Mouse (Mus musculus) hindbrain, embryonic 10.5 days (tissue): ENCODE data around the gene H2-M5. TPM values are rescaled to one million over a fixed set of nuclear protein-coding genes. Genes with fewer than 3 reads are reported as not detected.
"Not testable (repeated sequence)": the region's sequence is repeated elsewhere in the genome, so short reads cannot be mapped to it uniquely, and the experiment has no call there.

Source experiments
- DNase-seq: peaks from one replicate; pipeline ENCODE4 v3.0.0-alpha.2; 2017; ENCODE audit warnings: low spot score
- H3K27ac ChIP-seq: fragments of 300-500 bp; sonication (generic); 2 replicates; pipeline ENCODE4 v1.5.1; 2016; ENCODE audit warnings: mild to moderate bottlenecking, moderate library complexity
- H3K27me3 ChIP-seq: fragments of 300-500 bp; sonication (generic); 2 replicates; pipeline ENCODE4 v1.6.1; 2016; ENCODE audit warnings: mild to moderate bottlenecking; ENCODE audit not compliant: poor library complexity, insufficient read depth, severe bottlenecking
- H3K36me3 ChIP-seq: fragments of 300-500 bp; sonication (generic); 2 replicates; pipeline ENCODE4 v1.6.1; 2016; ENCODE audit warnings: mild to moderate bottlenecking, moderate library complexity
- H3K4me1 ChIP-seq: fragments of 300-500 bp; sonication (generic); replicated peaks from 2 replicates; pipeline ENCODE4 v1.6.1; 2016; ENCODE audit warnings: mild to moderate bottlenecking
- H3K4me3 ChIP-seq: fragments of 300-500 bp; sonication (generic); 2 replicates; pipeline ENCODE4 v1.5.1; 2016; ENCODE audit warnings: mild to moderate bottlenecking, moderate library complexity
- H3K9me3 ChIP-seq: fragments of 300-500 bp; sonication (generic); 2 replicates; pipeline ENCODE4 v1.6.1; 2016; ENCODE audit warnings: mild to moderate bottlenecking, moderate library complexity
- WGBS: fragments of 180-500 bp; shearing (Covaris S2); methylation state at CpG from one replicate; pipeline ENCODE4 v1.1.7; 2016; 5-methylcytosine and 5-hydroxymethylcytosine counted together
- polyA plus RNA-seq: library from polyadenylated mRNA; unstranded; fragments of >200 nt; fragmentation: Nextera tagmentation; extraction: Ambion mirVana; gene quantifications from 2 replicates; pipeline ENCODE4 v1.2.1, GENCODE M21; 2016

H2-M5 gene
- 0.68 and 1.1 TPM in 2 replicates for polyA plus RNA-seq

- Histone ChIP-seq H3K27ac (no peak within 1 kb of the TSS), H3K27me3 (peaks cover 48% of the 10 kb centered on the region), H3K4me1 (peaks cover 6% of the 10 kb centered on the region), H3K9me3 (no peaks in the 10 kb centered on the region), H3K36me3 (no peaks in the 10 kb centered on the region), H3K4me3 (peak within 1 kb of the TSS; percentile 9; the same call in 1 of the 2 replicates)
- DNase-seq, result no peak
- 25% methylated on average over 5 of the region's 5 CpGs for WGBS
Measured at GRCm38 (mm10) chr17:36989437-36989836, at the start of gene H2-M5. Gene H2-M5, minus strand, starts transcription at chr17:36989537.

DNA sequence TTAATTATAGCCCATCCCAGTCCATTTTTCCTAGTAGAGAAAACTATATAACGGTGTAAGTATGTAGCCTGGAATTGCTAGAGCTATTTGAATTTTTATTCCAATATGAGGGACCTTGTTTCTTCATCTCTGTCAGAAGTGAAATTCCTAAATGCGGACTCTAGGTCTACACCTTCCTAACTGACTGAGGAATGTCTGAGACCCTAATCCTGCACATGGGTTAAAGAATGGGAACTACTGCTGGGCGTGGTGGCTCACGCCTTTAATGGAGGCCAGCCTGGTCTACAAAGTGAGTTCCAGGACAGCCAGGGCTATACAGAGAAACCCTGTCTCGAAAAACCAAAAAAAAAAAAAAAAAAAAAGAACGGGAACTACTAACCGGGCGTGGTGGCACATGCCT, 39.8 kb upstream of the H2-M5 start:
- 66% methylated on average over 8 of the region's 8 CpGs for WGBS
- peaks cover 19% of the 10 kb centered on the region for H3K4me1 ChIP-seq
- no peak for DNase-seq
- no peaks in the 10 kb centered on the region for H3K9me3 ChIP-seq
- H3K27me3 ChIP-seq, result no peaks in the 10 kb centered on the region
- H3K4me3 ChIP-seq, result peak overlapping the region; percentile 54
- H3K36me3 ChIP-seq, result no peaks in the 10 kb centered on the region
- peak overlapping the region; percentile 93 for H3K27ac ChIP-seq

DNA sequence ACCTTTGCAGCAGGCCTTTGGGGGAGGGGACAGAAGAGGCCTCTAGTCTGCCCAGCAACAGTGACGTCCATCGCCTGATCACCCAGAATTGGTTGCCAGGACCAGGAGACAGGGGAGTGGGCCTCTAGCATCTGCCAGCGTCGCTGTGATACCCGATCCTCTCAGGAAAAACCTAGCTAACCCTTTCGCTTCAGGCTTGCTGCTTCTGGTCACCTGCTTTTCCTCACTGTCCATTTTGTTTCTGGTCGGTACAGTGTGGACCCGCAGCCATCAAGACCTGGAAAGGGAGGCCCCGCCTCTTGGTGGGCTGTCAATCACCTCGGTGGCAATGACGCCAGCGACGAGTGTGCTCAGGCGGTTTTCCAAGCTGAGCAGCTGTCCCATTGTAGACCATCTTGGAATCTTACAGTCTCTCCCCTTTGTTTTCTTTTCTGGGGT, 39.4 kb upstream of the H2-M5 start:
- Histone ChIP-seq H3K4me3 (peak overlapping the region; percentile 54), H3K36me3 (no peaks in the 10 kb centered on the region), H3K27ac (peak overlapping the region; percentile 93), H3K4me1 (peaks cover 19% of the 10 kb centered on the region), H3K9me3 (no peaks in the 10 kb centered on the region), H3K27me3 (no peaks in the 10 kb centered on the region)
- peak; percentile 96 for DNase-seq
- WGBS, result under 1% methylated on average over 14 of the region's 14 CpGs

GRCm38 (mm10) chr17:37028212-37028611, 38.9 kb upstream of the H2-M5 start:
- H3K4me3 ChIP-seq, result peak overlapping the region; percentile 54
- H3K27me3 ChIP-seq, result no peaks in the 10 kb centered on the region
- H3K9me3 ChIP-seq, result no peaks in the 10 kb centered on the region
- H3K27ac ChIP-seq, result peak overlapping the region; percentile 93
- H3K4me1 ChIP-seq, result peaks cover 19% of the 10 kb centered on the region
- H3K36me3 ChIP-seq, result no peaks in the 10 kb centered on the region
- WGBS, result 4% methylated on average over 10 of the region's 10 CpGs
- no peak for DNase-seq

DNA sequence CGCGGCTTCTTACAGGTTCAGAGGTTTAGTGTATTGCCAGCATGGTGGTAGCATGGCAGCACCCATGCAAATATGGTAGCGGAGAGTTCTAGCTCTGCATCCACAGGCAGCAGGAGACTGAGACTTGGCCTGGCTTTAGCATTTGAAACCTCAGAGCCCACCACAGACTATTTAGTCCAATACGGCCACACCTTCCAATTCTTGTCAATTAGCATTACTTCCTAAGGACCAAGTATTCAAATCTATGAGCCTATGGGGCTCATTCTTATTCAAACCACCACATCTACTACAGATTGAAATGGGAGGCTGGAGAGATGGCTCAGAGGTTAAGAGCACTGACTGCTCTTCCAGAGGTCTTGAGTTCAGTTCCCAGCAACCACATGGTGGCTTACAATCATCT, 38.1 kb upstream of the H2-M5 start:
- Histone ChIP-seq H3K27ac (peak overlapping the region; percentile 93), H3K36me3 (no peaks in the 10 kb centered on the region), H3K4me1 (peaks cover 19% of the 10 kb centered on the region), H3K4me3 (no peak overlapping the region), H3K9me3 (no peaks in the 10 kb centered on the region), H3K27me3 (no peaks in the 10 kb centered on the region)
- DNase-seq, result no peak
- 98% methylated on average over 4 of the region's 4 CpGs for WGBS

DNA sequence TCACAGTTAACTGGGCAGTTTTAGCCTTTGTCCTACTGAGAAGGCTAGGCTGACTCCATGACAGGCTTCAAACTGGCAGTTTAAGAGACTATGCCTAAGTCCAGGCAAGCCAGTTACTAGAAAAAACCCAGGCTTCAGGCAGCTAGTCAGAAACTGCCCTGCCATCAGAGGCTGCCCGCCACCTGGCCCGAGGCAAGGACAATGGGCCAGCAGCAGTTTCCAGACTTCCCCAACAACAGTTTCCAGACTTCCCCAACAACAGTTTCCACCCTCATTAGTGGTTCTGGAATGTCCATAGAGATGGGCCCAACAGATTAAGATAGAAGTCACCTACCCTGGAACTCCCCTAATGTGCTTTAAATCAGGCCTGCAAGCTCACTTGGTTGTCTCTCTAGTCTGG, 37.1 kb upstream of the H2-M5 start:
- H3K4me3 ChIP-seq, result no peak overlapping the region
- peaks cover 19% of the 10 kb centered on the region for H3K4me1 ChIP-seq
- H3K9me3 ChIP-seq, result no peaks in the 10 kb centered on the region
- H3K27ac ChIP-seq, result no peak overlapping the region; the same call in 1 of the 2 replicates
- H3K27me3 ChIP-seq, result no peaks in the 10 kb centered on the region
- DNase-seq, result no peak
- WGBS, result 79% methylated on average over 2 of the region's 2 CpGs
- no peaks in the 10 kb centered on the region for H3K36me3 ChIP-seq

- Histone ChIP-seq H3K4me1 (peaks cover 5% of the 10 kb centered on the region; the same call in 1 of the 2 replicates), H3K4me3 (no peak within 1 kb of the TSS), H3K36me3 (no peaks in the 10 kb centered on the region), H3K27me3 (no peaks in the 10 kb centered on the region), H3K9me3 (no peaks in the 10 kb centered on the region), H3K27ac (no peak within 1 kb of the TSS)
- no peak for DNase-seq
- 75% methylated on average over 9 of the region's 9 CpGs for WGBS
Measured at GRCm38 (mm10) chr17:37022628-37023576, 33.6 kb upstream of the H2-M5 start, which contains the start of gene Mog. Gene Mog, minus strand, starts transcription at chr17:37023398.

- H3K27me3 ChIP-seq, H3K4me1 ChIP-seq, DNase-seq, H3K27ac ChIP-seq, H3K4me3 ChIP-seq, H3K9me3 ChIP-seq, H3K36me3 ChIP-seq: not testable (repeated sequence)
- 90% methylated on average over 5 of the region's 5 CpGs for WGBS
Measured at GRCm38 (mm10) chr17:37019242-37019641, 29.9 kb upstream of the H2-M5 start.

GRCm38 (mm10) chr17:37018328-37018727, 29.0 kb upstream of the H2-M5 start:
- no peak for DNase-seq
- Histone ChIP-seq H3K4me1 (no peaks in the 10 kb centered on the region; the same call in 1 of the 2 replicates), H3K27ac (no peak overlapping the region), H3K36me3 (no peaks in the 10 kb centered on the region), H3K27me3 (no peaks in the 10 kb centered on the region), H3K9me3 (no peaks in the 10 kb centered on the region), H3K4me3 (no peak overlapping the region)
- WGBS, result 81% methylated on average over 3 of the region's 3 CpGs

- Histone ChIP-seq H3K9me3 (no peaks in the 10 kb centered on the region), H3K27me3 (no peaks in the 10 kb centered on the region), H3K27ac (no peak overlapping the region), H3K36me3 (peaks cover 5% of the 10 kb centered on the region), H3K4me3 (no peak overlapping the region), H3K4me1 (no peaks in the 10 kb centered on the region; the same call in 1 of the 2 replicates)
- no peak for DNase-seq
Measured at GRCm38 (mm10) chr17:37016333-37016732, 27.0 kb upstream of the H2-M5 start.

- peaks cover 47% of the 10 kb centered on the region for H3K36me3 ChIP-seq
- no peak for DNase-seq
- no peak overlapping the region for H3K4me3 ChIP-seq
- no peak overlapping the region for H3K27ac ChIP-seq
- no peaks in the 10 kb centered on the region for H3K9me3 ChIP-seq
- 75% methylated on average over 5 of the region's 5 CpGs for WGBS
- H3K27me3 ChIP-seq, result no peaks in the 10 kb centered on the region
- H3K4me1 ChIP-seq, result no peaks in the 10 kb centered on the region
Measured at GRCm38 (mm10) chr17:37012141-37012540, 22.8 kb upstream of the H2-M5 start.

DNA sequence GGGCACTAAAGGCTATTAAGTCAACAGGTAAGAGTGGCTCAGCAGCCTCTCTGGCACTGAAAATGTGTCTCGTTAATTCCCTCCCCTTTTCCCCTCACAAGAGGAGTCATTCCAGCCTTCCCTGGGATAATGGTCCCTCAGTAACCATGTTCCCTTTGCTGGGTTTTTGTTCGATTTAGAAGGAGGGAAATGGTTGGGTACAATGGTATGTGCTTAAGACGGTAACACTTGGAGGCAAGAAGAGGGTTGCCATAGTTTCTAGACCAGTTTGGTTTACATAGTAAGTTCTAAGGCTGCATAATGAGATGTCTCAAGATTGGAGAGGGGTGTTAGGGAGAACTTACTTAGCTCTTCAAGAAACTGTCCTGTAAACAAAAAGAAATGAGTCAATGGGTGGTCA, 22.4 kb upstream of the H2-M5 start:
- no peaks in the 10 kb centered on the region for H3K4me1 ChIP-seq
- no peaks in the 10 kb centered on the region for H3K27me3 ChIP-seq
- DNase-seq, result no peak
- H3K9me3 ChIP-seq, result no peaks in the 10 kb centered on the region
- H3K36me3 ChIP-seq, result peaks cover 51% of the 10 kb centered on the region
- H3K27ac ChIP-seq, result no peak overlapping the region
- 86% methylated on average over 3 of the region's 3 CpGs for WGBS
- no peak overlapping the region for H3K4me3 ChIP-seq

DNA sequence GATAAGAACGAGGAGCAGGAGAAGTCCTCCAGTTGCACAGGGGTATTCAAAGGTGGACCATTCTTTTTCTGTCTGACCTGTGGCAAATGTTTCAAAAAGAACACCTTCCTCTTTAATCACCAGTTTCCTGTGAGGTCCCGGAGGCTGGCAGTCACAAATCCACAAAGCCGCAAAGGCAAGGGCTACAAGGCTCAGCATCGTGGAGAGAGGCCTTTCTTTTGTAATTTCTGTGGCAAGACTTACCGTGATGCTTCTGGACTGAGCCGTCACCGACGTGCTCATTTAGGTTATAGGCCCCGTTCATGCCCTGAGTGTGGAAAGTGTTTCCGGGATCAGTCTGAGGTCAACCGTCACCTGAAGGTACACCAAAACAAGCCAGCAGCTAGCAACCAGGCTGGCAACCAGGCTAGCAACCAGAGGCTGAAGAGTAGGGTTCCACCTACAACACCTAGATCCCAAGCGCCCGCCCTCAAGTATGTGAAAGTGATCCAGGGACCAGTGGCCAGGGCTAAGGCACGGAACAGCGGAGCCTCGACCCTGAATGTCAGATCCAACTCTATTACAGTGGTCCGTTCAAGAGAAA, 20.2 kb upstream of the H2-M5 start:
- Histone ChIP-seq H3K9me3 (no peaks in the 10 kb centered on the region), H3K36me3 (peaks cover 72% of the 10 kb centered on the region), H3K4me3 (no peak overlapping the region), H3K4me1 (no peaks in the 10 kb centered on the region), H3K27ac (no peak overlapping the region), H3K27me3 (no peaks in the 10 kb centered on the region)
- no peak for DNase-seq
- 94% methylated on average over 17 of the region's 17 CpGs for WGBS
